Mouse (Mus musculus): Measurements from ENCODE around the gene Rab3il1. TPM values are rescaled to one million over a fixed set of nuclear protein-coding genes. Genes with fewer than 3 reads are reported as not detected.

Gene Rab3il1
- 32.0 and 34.6 TPM in 2 replicates for polyA plus RNA-seq (2015; fragmentation: Nextera tagmentation; extraction: Ambion mirVana)

DNA sequence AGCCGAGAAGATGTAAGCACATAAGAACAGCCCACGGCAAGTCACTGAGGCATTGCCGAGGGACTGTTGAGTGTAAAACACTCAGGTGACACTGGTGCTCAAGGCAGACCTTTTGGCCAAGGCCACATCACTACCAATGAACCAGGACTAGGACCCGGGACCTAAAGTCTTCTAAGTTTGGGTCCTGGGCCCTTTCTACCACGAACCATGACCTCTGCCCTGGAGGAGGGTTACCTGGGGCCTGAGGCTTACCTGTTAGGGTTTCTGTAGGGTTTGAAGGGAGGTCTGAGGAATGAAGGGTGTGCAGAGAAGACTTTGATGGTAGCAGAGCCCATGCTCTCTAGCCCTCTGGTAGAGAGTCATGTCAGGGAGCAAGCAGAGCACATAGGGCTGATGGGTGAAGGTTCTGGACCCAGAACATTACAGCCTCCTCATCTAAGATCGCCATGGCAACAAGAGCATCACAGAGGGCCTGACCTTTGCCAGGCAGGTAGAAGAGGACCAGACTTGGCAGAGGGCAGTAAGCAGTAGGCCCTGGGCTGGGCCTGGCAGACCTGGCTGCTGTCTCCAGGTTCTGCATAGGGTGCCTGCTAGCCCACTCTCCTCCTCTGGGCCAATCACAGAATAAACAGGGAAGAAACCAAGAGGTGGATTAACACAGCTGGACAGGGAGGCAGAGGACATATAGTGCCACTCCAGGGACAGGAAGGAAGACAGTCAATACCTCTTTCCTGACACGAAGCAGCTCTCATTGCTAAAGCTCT is at the start of gene Rab3il1, which contains the start of gene Best1:
Gene Rab3il1, plus strand, starts transcription at position 464 of the 764 bp plus-strand sequence.
Gene Best1, minus strand, starts transcription at position 428 of the 764 bp plus-strand sequence.
- no peaks in the 10 kb centered on the region for H3K4me1 ChIP-seq (ENCODE audit: insufficient read depth, low read length)
- no peak for ATAC-seq (ENCODE audit: low FRiP score, low TSS enrichment)
- no peaks in the 10 kb centered on the region for H3K27me3 ChIP-seq (ENCODE audit: insufficient read depth, low read length)
- no peak within 1 kb of the TSS for H3K4me2 ChIP-seq (replicated peaks; ENCODE audit: low read depth, low read length)
- no peak within 1 kb of the TSS for H3K27ac ChIP-seq (ENCODE audit: low read length)
- H3K9me3 ChIP-seq (ENCODE audit: low read length), result no peaks in the 10 kb centered on the region
- 0 out of 2 replicates have a peak within 1 kb of the TSS, but pooled peaks have one; percentile 12 for H3K9ac ChIP-seq (replicated peaks; ENCODE audit: low read length)
- no peak within 1 kb of the TSS for H3K4me3 ChIP-seq (ENCODE audit: low read length)
- H3K36me3 ChIP-seq (ENCODE audit: insufficient read depth, low read length), result no peaks in the 10 kb centered on the region
- 65% methylated on average over 7 of the region's 7 CpGs for WGBS

DNA sequence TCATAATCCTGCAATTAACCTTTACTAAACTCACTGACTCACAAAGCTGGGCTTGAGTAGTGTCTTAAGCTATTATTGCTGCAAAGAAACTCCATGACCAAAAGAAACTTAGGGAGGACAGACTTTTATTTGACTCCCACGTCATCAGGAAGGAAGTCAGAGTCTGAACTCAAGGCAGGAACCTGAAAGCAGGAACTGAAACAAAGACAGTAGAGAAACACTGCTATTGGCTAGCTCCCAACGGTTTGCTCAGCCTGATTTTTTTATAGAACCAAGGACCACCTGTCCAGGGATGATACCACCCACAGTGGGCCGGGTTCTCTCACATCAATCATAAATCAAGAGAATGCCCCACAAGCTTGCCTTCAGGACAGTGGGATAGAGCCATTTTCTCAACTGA is 49.1 kb upstream of the Rab3il1 start:
- no peak for ATAC-seq (ENCODE audit: low FRiP score, low TSS enrichment)
- H3K36me3 ChIP-seq (ENCODE audit: insufficient read depth, low read length), result no peaks in the 10 kb centered on the region
- no peak overlapping the region for H3K4me3 ChIP-seq (ENCODE audit: low read length)
- WGBS, result 67% methylated on average over 3 of the region's 3 CpGs
- no peaks in the 10 kb centered on the region for H3K27me3 ChIP-seq (ENCODE audit: insufficient read depth, low read length)
- H3K9ac ChIP-seq (replicated peaks; ENCODE audit: low read length), result no peak overlapping the region
- H3K4me1 ChIP-seq (ENCODE audit: insufficient read depth, low read length), result peaks cover 11% of the 10 kb centered on the region
- no peak overlapping the region for H3K4me2 ChIP-seq (replicated peaks; ENCODE audit: low read depth, low read length)
- H3K9me3 ChIP-seq (ENCODE audit: low read length), result peaks cover 11% of the 10 kb centered on the region
- H3K27ac ChIP-seq (ENCODE audit: low read length), result no peak overlapping the region

DNA sequence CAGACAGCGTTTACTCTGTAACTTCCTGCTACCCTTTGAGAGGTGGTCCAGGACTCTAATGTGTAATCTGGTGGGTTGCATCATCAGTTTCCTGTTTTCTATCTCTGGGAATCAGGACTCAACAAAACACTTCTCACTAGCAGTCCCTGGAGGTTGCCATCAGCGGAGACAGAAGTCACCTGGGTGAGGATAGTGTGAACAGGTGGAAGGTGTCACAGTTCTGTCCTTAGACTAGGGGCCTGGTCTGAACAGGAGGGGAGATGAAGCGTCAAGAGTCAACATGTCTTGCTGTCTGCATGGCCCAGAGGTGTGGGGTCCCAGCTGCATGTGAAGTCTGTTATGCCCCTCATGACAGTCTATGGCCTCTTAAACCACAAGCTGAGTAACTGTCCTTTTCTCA is 48.6 kb upstream of the Rab3il1 start:
- Histone ChIP-seq H3K27me3 (ENCODE audit: insufficient read depth, low read length) (no peaks in the 10 kb centered on the region), H3K9me3 (ENCODE audit: low read length) (peaks cover 11% of the 10 kb centered on the region), H3K27ac (ENCODE audit: low read length) (no peak overlapping the region), H3K4me3 (ENCODE audit: low read length) (no peak overlapping the region), H3K9ac (replicated peaks; ENCODE audit: low read length) (no peak overlapping the region), H3K4me2 (replicated peaks; ENCODE audit: low read depth, low read length) (no peak overlapping the region), H3K36me3 (ENCODE audit: insufficient read depth, low read length) (no peaks in the 10 kb centered on the region), H3K4me1 (ENCODE audit: insufficient read depth, low read length) (peaks cover 11% of the 10 kb centered on the region)
- WGBS, result 88% methylated on average over 3 of the region's 3 CpGs
- ATAC-seq (ENCODE audit: low FRiP score, low TSS enrichment), result no peak

DNA sequence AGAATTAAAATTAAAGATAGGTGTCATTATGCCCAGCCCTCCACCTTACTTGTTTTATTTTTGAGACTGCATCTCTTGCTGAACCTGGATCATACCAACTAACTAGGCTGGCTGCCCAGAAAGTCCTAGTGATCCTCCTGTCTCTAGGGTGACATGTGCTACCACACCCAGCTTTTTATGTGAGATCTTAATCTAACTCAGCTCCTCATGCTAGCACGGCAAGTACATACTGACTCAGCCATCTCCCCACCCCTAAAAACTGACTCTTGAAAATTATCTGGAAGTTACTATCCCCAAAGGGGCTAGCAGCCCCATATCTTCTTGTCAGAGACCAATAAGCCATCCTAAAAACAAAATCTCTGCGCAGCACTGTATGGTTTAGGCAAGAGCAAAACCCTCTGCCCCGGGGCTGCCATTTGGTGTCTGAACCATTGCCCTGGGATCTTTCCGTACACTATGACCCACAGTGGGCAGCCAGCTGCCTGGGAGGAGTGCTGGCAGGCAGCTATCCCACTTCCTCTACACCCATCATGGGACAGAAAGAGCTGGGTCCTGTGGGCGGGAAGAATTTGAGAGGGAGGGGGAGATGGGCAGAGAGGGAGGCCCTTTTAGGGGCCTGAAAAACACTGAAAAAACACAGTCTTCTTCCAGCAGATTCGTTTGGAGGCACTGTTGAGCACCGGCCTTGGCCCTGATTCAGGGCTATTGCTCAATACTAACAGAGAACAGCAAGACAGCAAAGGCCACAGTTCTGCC is 47.2 kb upstream of the Rab3il1 start:
- H3K4me2 ChIP-seq (replicated peaks; ENCODE audit: low read depth, low read length), result peak overlapping the region; percentile 34; the same call in 1 of the 2 replicates
- ATAC-seq (ENCODE audit: low FRiP score, low TSS enrichment), result peak; percentile 89
- peaks cover 11% of the 10 kb centered on the region for H3K4me1 ChIP-seq (ENCODE audit: insufficient read depth, low read length)
- H3K27ac ChIP-seq (ENCODE audit: low read length), result peak overlapping the region; percentile 86
- H3K4me3 ChIP-seq (ENCODE audit: low read length), result no peak overlapping the region
- no peaks in the 10 kb centered on the region for H3K36me3 ChIP-seq (ENCODE audit: insufficient read depth, low read length)
- H3K27me3 ChIP-seq (ENCODE audit: insufficient read depth, low read length), result no peaks in the 10 kb centered on the region
- H3K9ac ChIP-seq (replicated peaks; ENCODE audit: low read length), result peak overlapping the region; percentile 46
- peaks cover 11% of the 10 kb centered on the region for H3K9me3 ChIP-seq (ENCODE audit: low read length)
- 21% methylated on average over 7 of the region's 7 CpGs for WGBS

DNA sequence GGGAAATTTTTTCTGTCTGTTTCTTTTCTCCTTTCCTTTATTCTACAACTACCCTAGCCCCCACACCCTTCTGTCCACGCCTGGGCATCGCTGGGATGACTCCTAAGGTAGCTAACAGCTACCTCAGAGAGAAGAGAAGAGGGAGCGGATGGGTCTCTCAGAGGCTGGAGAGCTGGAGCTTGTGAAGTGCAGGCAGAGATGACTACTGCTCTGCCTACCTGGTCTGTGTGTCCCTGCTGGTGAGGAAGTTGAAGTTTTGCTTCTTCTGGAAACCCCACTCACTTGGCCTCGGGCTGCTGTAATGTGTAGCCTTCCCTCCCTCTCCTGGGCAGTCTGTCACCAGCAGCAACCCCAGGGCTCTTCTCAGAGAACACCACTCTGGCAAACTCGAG is 46.7 kb upstream of the Rab3il1 start:
- WGBS, result 41% methylated on average over 5 of the region's 5 CpGs
- Histone ChIP-seq H3K9me3 (ENCODE audit: low read length) (peaks cover 9% of the 10 kb centered on the region), H3K4me3 (ENCODE audit: low read length) (no peak overlapping the region), H3K9ac (replicated peaks; ENCODE audit: low read length) (peak overlapping the region; percentile 46), H3K4me1 (ENCODE audit: insufficient read depth, low read length) (peaks cover 11% of the 10 kb centered on the region), H3K36me3 (ENCODE audit: insufficient read depth, low read length) (no peaks in the 10 kb centered on the region), H3K27ac (ENCODE audit: low read length) (peak overlapping the region; percentile 83), H3K27me3 (ENCODE audit: insufficient read depth, low read length) (no peaks in the 10 kb centered on the region), H3K4me2 (replicated peaks; ENCODE audit: low read depth, low read length) (peak overlapping the region; percentile 34; the same call in 1 of the 2 replicates)
- ATAC-seq (ENCODE audit: low FRiP score, low TSS enrichment), result peak; percentile 49; the same call in 1 of the 2 replicates

DNA sequence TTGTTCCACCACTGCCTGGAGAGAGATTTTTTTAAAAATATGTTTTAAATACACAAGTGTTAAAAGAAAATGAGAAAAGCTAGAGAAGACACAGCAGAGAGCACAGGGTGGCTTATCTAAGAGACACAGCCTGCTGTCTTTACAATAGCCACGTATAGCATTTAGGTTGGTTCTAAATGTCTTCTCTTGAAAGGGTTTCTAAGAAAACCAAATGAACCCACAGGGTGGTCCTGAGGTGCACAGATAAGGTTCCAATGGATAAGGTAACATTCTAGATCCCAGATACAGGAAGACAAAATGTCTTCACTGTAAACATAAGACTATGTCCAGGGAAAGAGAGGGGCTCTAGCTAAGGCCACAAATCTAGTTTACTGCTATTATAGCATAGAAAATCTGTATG is 46.0 kb upstream of the Rab3il1 start:
- H3K4me1 ChIP-seq (ENCODE audit: insufficient read depth, low read length), result peaks cover 11% of the 10 kb centered on the region
- 84% methylated on average over 1 of the region's 1 CpGs for WGBS

DNA sequence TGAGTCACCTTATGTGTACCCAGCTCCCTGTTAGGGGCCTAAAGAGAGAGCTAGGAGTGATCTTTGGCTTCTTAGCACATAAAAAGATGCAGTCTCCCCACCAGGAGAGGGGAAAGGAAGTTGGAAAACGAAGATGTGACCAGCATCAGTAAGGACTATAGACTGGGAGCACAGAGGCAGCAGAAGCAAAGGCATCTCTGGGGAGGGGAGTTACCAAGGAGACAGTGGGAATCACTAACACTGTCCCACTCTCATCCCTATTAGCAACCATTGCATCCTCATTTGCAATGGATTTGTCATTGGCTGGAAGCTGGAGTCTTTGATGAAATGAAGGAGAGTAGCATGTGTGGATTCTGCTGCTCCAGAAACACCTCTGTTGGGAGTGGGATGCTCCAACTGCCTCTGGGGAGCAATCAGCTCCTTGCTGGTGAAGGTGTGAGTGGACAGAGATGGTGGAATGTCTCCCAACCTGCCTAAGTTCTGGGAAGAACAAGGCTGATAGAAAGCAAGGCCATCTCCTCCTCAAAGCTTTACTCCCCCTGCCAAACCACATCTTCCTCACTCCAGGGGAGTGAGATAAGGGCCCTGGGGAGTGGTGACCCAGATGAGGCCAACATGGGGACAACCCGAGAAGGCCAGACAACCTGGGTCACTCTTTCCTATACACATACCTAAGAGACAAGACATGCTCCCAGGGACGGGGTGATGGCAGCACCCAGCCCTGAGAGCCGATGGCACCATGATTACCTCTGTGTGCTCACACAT is 44.7 kb upstream of the Rab3il1 start:
- 79% methylated on average over 4 of the region's 4 CpGs for WGBS
- no peak for ATAC-seq (ENCODE audit: low FRiP score, low TSS enrichment)

More for the DNA sequence above, 46.0 kb upstream of the Rab3il1 start:
- Histone ChIP-seq H3K4me3 (ENCODE audit: low read length) (no peak overlapping the region), H3K9ac (replicated peaks; ENCODE audit: low read length) (no peak overlapping the region), H3K9me3 (ENCODE audit: low read length) (peaks cover 8% of the 10 kb centered on the region; the same call in 1 of the 2 replicates), H3K36me3 (ENCODE audit: insufficient read depth, low read length) (no peaks in the 10 kb centered on the region), H3K4me2 (replicated peaks; ENCODE audit: low read depth, low read length) (no peak overlapping the region), H3K27me3 (ENCODE audit: insufficient read depth, low read length) (no peaks in the 10 kb centered on the region), H3K27ac (ENCODE audit: low read length) (0 out of 2 replicates have a peak overlapping the region, but pooled peaks have one; percentile 83)
- no peak for ATAC-seq (ENCODE audit: low FRiP score, low TSS enrichment)

DNA sequence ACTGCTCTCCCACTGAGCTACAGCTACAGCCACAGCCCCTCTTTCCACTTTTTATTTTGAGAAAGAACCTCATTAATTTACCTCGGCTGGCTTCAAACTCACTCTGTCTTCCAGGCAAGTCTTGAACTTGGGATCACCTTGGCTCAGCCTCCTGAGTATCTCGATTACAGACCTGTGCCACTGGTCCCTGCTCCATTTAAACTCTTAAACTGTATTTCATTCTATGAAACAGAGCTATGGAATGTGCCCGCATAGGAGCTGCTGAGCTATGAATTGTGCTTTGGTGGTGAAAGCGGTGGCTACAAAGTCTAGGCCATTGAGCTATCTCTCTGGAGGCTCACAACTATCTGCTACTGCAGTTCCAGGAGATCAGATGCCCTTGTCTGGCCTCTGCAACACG is 43.5 kb upstream of the Rab3il1 start:
- 82% methylated on average over 5 of the region's 5 CpGs for WGBS
- no peak overlapping the region for H3K27ac ChIP-seq (ENCODE audit: low read length)
- H3K4me2 ChIP-seq (replicated peaks; ENCODE audit: low read depth, low read length), result no peak overlapping the region
- H3K9me3 ChIP-seq (ENCODE audit: low read length), result 0 out of 2 replicates have a peak, but pooled peaks cover 1% of the 10 kb centered on the region
- no peaks in the 10 kb centered on the region for H3K27me3 ChIP-seq (ENCODE audit: insufficient read depth, low read length)
- H3K4me3 ChIP-seq (ENCODE audit: low read length), result no peak overlapping the region
- no peaks in the 10 kb centered on the region for H3K36me3 ChIP-seq (ENCODE audit: insufficient read depth, low read length)
- peaks cover 11% of the 10 kb centered on the region for H3K4me1 ChIP-seq (ENCODE audit: insufficient read depth, low read length)
- ATAC-seq (ENCODE audit: low FRiP score, low TSS enrichment), result no peak
- no peak overlapping the region for H3K9ac ChIP-seq (replicated peaks; ENCODE audit: low read length)

More for the DNA sequence above, 44.7 kb upstream of the Rab3il1 start:
- no peak overlapping the region for H3K4me2 ChIP-seq (replicated peaks; ENCODE audit: low read depth, low read length)
- H3K36me3 ChIP-seq (ENCODE audit: insufficient read depth, low read length), result no peaks in the 10 kb centered on the region
- peaks cover 11% of the 10 kb centered on the region for H3K4me1 ChIP-seq (ENCODE audit: insufficient read depth, low read length)
- no peak overlapping the region for H3K4me3 ChIP-seq (ENCODE audit: low read length)
- H3K9ac ChIP-seq (replicated peaks; ENCODE audit: low read length), result no peak overlapping the region
- H3K27ac ChIP-seq (ENCODE audit: low read length), result no peak overlapping the region
- peaks cover 8% of the 10 kb centered on the region; the same call in 1 of the 2 replicates for H3K9me3 ChIP-seq (ENCODE audit: low read length)
- no peaks in the 10 kb centered on the region for H3K27me3 ChIP-seq (ENCODE audit: insufficient read depth, low read length)

DNA sequence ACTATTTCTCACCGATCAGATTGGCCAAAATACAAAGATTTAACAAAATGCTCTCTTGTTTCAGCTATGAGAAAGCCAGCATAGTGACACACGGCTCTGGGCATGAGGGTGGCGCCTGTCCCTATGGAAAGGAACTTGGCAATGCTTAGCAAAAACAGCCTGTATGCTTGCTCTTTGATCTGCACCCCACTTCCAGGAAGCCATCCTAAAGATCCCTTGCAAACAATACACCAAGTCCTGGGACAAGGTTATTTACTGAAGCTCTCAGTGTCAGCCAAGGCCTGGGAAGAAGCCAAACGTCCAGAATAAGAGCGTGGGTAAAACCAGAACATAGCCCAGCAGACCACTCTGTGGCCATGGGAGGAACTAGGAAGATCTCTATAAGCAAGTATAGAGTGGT is 40.7 kb upstream of the Rab3il1 start:
- H3K36me3 ChIP-seq (ENCODE audit: insufficient read depth, low read length), result no peaks in the 10 kb centered on the region
- H3K27ac ChIP-seq (ENCODE audit: low read length), result no peak overlapping the region
- H3K9ac ChIP-seq (replicated peaks; ENCODE audit: low read length), result no peak overlapping the region
- no peaks in the 10 kb centered on the region for H3K9me3 ChIP-seq (ENCODE audit: low read length)
- ATAC-seq (ENCODE audit: low FRiP score, low TSS enrichment), result no peak
- H3K27me3 ChIP-seq (ENCODE audit: insufficient read depth, low read length), result no peaks in the 10 kb centered on the region
- 80% methylated on average over 5 of the region's 5 CpGs for WGBS
- H3K4me1 ChIP-seq (ENCODE audit: insufficient read depth, low read length), result no peaks in the 10 kb centered on the region
- H3K4me3 ChIP-seq (ENCODE audit: low read length), result no peak overlapping the region
- H3K4me2 ChIP-seq (replicated peaks; ENCODE audit: low read depth, low read length), result no peak overlapping the region
